Mouse (Mus musculus): ENCODE measurements around the gene Ak1. TPM values are rescaled to one million over a fixed set of nuclear protein-coding genes. Genes with fewer than 3 reads are reported as not detected.

The Ak1 gene
- polyA plus RNA-seq, 1 experiment from 2014 or later, result 60.6 TPM

GRCm38 (mm10) chr2:32586871-32587351, 34.6 kb upstream of the Ak1 start, which contains the start of gene St6galnac4:
TSS of gene St6galnac4 (plus strand) at chr2:32587095.
- Histone ChIP-seq H3K36me3 (no peaks in the 10 kb centered on the region), H3K4me2 (peak within 1 kb of the TSS; percentile 73), H3K4me3 (peak within 1 kb of the TSS; percentile 55), H3K9me3 (no peaks in the 10 kb centered on the region), H3K27me3 (no peaks in the 10 kb centered on the region; the same call in 1 of the 2 replicates), H3K27ac (peak within 1 kb of the TSS; percentile 18), H3K9ac (peak within 1 kb of the TSS; percentile 53), H3K4me1 (peaks cover 34% of the 10 kb centered on the region)
- peak; percentile 86 for ATAC-seq (ENCODE audit: borderline replicate concordance, extremely low read depth, low FRiP score, low TSS enrichment)
- under 1% methylated on average over 37 of the region's 38 CpGs for WGBS

- Histone ChIP-seq H3K9ac (peak overlapping the region; percentile 53), H3K27ac (peak overlapping the region; percentile 18; the same call in 1 of the 2 replicates), H3K4me2 (peak overlapping the region; percentile 73), H3K27me3 (no peaks in the 10 kb centered on the region), H3K4me3 (peak overlapping the region; percentile 55), H3K36me3 (no peaks in the 10 kb centered on the region), H3K4me1 (peaks cover 38% of the 10 kb centered on the region), H3K9me3 (no peaks in the 10 kb centered on the region)
- ATAC-seq (ENCODE audit: borderline replicate concordance, extremely low read depth, low FRiP score, low TSS enrichment), result no peak
- WGBS, result 17% methylated on average over 9 of the region's 9 CpGs
Observed at GRCm38 (mm10) chr2:32587731-32588321, 33.7 kb upstream of the Ak1 start.

DNA sequence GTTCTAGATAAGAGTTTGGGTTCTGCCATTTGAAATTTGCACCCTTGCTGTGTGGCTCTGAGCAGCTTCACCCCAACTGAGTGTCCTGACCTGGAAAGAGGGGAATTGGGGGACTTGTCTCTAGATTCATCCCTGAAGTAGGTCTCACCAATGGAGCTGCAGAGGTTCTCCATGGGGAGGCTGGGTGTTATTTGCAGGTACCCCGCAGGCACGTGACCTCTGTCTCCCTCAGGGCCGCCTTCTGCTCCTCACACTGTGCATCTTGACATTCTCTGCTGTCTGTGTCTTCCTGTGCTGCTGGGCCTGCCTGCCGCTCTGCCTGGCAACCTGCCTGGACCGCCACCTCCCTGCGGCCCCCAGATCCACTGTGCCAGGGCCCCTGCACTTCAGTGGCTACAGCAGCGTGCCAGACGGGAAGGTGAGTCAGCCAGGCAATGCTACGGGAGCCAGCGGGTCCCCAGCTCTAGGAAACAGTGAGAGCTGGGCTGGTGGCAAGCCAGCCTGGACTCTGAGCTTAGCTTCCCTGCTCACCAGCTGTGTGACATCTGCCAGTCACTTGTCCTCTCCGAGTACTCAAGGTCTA, 32.3 kb upstream of the Ak1 start:
- Histone ChIP-seq H3K27ac (no peak overlapping the region), H3K4me1 (peaks cover 36% of the 10 kb centered on the region), H3K4me3 (no peak overlapping the region), H3K9me3 (no peaks in the 10 kb centered on the region), H3K36me3 (no peaks in the 10 kb centered on the region), H3K27me3 (no peaks in the 10 kb centered on the region), H3K9ac (no peak overlapping the region), H3K4me2 (peak overlapping the region; percentile 14; the same call in 1 of the 2 replicates)
- ATAC-seq (ENCODE audit: borderline replicate concordance, extremely low read depth, low FRiP score, low TSS enrichment), result no peak
- 51% methylated on average over 11 of the region's 11 CpGs for WGBS

GRCm38 (mm10) chr2:32590224-32590623, 31.3 kb upstream of the Ak1 start:
- no peaks in the 10 kb centered on the region for H3K27me3 ChIP-seq
- no peaks in the 10 kb centered on the region for H3K9me3 ChIP-seq
- no peak overlapping the region for H3K27ac ChIP-seq
- no peak overlapping the region for H3K4me2 ChIP-seq
- 66% methylated on average over 10 of the region's 10 CpGs for WGBS
- ATAC-seq (ENCODE audit: borderline replicate concordance, extremely low read depth, low FRiP score, low TSS enrichment), result no peak
- peaks cover 36% of the 10 kb centered on the region for H3K4me1 ChIP-seq
- no peak overlapping the region for H3K4me3 ChIP-seq
- no peaks in the 10 kb centered on the region; the same call in 1 of the 2 replicates for H3K36me3 ChIP-seq
- H3K9ac ChIP-seq, result no peak overlapping the region

DNA sequence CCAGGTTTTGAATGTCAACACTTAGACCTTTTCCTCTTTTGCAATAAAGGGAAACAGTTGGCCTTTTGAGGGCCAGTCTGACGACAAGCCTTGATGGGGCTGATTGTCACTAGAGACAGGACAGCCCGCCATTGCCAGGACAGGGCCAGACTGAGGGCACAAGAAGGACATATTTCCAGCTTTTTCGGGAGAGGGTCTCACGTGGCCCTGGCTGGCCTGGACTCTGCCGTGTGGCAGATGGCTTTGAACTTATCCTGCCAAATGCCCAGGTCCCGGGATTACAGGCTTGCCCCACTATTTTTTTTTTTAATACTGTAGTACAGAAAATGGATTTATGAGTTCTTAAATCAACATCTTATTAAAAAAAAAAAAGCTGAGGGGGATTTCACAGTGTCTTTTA, 30.3 kb upstream of the Ak1 start:
- Histone ChIP-seq H3K27me3 (no peaks in the 10 kb centered on the region), H3K4me2 (no peak overlapping the region), H3K9ac (no peak overlapping the region), H3K4me1 (peaks cover 36% of the 10 kb centered on the region), H3K4me3 (no peak overlapping the region), H3K27ac (no peak overlapping the region), H3K9me3 (no peaks in the 10 kb centered on the region), H3K36me3 (no peaks in the 10 kb centered on the region; the same call in 1 of the 2 replicates)
- WGBS, result 58% methylated on average over 6 of the region's 6 CpGs
- no peak for ATAC-seq (ENCODE audit: borderline replicate concordance, extremely low read depth, low FRiP score, low TSS enrichment)

DNA sequence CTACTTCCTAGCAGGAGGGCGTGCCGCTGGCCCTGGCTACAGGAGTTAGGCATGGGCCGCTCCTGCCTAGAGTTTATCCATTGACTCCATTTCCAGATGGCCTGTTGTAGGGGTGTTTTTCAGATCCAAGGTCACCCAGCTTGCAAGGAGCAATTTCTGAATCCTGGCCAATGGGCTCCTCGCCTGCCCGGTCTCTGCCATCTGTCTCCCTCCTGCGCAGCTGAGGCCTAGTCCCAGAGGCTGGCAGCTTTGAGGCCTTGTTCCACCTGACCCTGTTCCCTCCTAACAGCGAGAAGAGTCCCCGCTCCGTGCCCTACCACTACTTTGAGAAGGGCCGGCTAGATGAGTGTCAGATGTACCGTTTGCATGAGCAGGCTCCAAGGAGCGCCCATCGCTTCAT, 24.8 kb upstream of the Ak1 start:
- peaks cover 14% of the 10 kb centered on the region for H3K4me1 ChIP-seq
- H3K9ac ChIP-seq, result no peak overlapping the region
- no peaks in the 10 kb centered on the region; the same call in 1 of the 2 replicates for H3K36me3 ChIP-seq
- no peak overlapping the region for H3K4me2 ChIP-seq
- 93% methylated on average over 13 of the region's 13 CpGs for WGBS
- ATAC-seq (ENCODE audit: borderline replicate concordance, extremely low read depth, low FRiP score, low TSS enrichment), result no peak
- no peak overlapping the region for H3K27ac ChIP-seq
- no peaks in the 10 kb centered on the region for H3K9me3 ChIP-seq
- no peak overlapping the region for H3K4me3 ChIP-seq
- no peaks in the 10 kb centered on the region for H3K27me3 ChIP-seq

GRCm38 (mm10) chr2:32597248-32597647, 24.3 kb upstream of the Ak1 start:
- no peaks in the 10 kb centered on the region; the same call in 1 of the 2 replicates for H3K36me3 ChIP-seq
- 84% methylated on average over 5 of the region's 5 CpGs for WGBS
- H3K27me3 ChIP-seq, result no peaks in the 10 kb centered on the region

GRCm38 (mm10) chr2:32597699-32598098, 23.9 kb upstream of the Ak1 start:
- H3K36me3 ChIP-seq, result no peaks in the 10 kb centered on the region; the same call in 1 of the 2 replicates
- WGBS, result 90% methylated on average over 5 of the region's 5 CpGs
- H3K27me3 ChIP-seq, result no peaks in the 10 kb centered on the region
- no peaks in the 10 kb centered on the region for H3K9me3 ChIP-seq
- no peak overlapping the region for H3K27ac ChIP-seq
- H3K9ac ChIP-seq, result no peak overlapping the region
- no peak for ATAC-seq (ENCODE audit: borderline replicate concordance, extremely low read depth, low FRiP score, low TSS enrichment)
- H3K4me2 ChIP-seq, result no peak overlapping the region
- no peak overlapping the region for H3K4me3 ChIP-seq
- H3K4me1 ChIP-seq, result peaks cover 20% of the 10 kb centered on the region

More at GRCm38 (mm10) chr2:32597248-32597647, 24.3 kb upstream of the Ak1 start:
- H3K9ac ChIP-seq, result no peak overlapping the region
- no peak overlapping the region for H3K4me3 ChIP-seq
- H3K27ac ChIP-seq, result no peak overlapping the region
- ATAC-seq (ENCODE audit: borderline replicate concordance, extremely low read depth, low FRiP score, low TSS enrichment), result no peak
- no peak overlapping the region for H3K4me2 ChIP-seq
- H3K9me3 ChIP-seq, result no peaks in the 10 kb centered on the region
- H3K4me1 ChIP-seq, result peaks cover 19% of the 10 kb centered on the region

GRCm38 (mm10) chr2:32598506-32598905, 23.1 kb upstream of the Ak1 start:
- H3K36me3 ChIP-seq, result no peaks in the 10 kb centered on the region; the same call in 1 of the 2 replicates
- WGBS, result 77% methylated on average over 8 of the region's 8 CpGs

DNA sequence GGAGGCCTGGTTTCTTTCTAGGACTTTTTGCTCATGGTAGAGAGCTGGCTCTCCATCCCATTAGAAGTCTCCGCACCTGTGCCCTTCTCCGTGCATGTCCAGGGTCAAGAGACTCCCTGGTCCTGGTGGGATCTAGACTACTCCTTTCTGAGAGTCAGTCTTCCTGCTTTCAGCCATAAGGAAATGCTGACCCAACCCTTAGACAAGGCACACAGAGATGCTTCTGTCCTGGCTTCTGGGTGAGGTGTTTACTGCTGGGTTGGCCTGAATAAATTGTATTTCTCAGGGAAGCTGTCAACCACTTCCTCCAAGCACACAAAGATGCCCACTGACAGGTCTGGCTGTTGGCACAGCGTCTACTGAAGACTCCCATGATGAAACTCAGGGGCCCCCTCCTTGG, 22.1 kb upstream of the Ak1 start, which contains the start of gene St6galnac6:
Gene St6galnac6 (plus strand): TSS at position 301 of the 400 bp plus-strand sequence.
- 87% methylated on average over 3 of the region's 3 CpGs for WGBS
- Histone ChIP-seq H3K27ac (no peak within 1 kb of the TSS), H3K4me2 (no peak within 1 kb of the TSS), H3K36me3 (no peaks in the 10 kb centered on the region; the same call in 1 of the 2 replicates), H3K9me3 (no peaks in the 10 kb centered on the region), H3K4me3 (no peak within 1 kb of the TSS), H3K27me3 (no peaks in the 10 kb centered on the region), H3K4me1 (peaks cover 15% of the 10 kb centered on the region), H3K9ac (no peak within 1 kb of the TSS)
- ATAC-seq (ENCODE audit: borderline replicate concordance, extremely low read depth, low FRiP score, low TSS enrichment), result no peak

More at GRCm38 (mm10) chr2:32598506-32598905, 23.1 kb upstream of the Ak1 start:
- Histone ChIP-seq H3K4me1 (peaks cover 15% of the 10 kb centered on the region), H3K4me2 (no peak overlapping the region), H3K27me3 (no peaks in the 10 kb centered on the region), H3K27ac (no peak overlapping the region), H3K9ac (no peak overlapping the region), H3K4me3 (no peak overlapping the region), H3K9me3 (no peaks in the 10 kb centered on the region)
- ATAC-seq (ENCODE audit: borderline replicate concordance, extremely low read depth, low FRiP score, low TSS enrichment), result no peak

DNA sequence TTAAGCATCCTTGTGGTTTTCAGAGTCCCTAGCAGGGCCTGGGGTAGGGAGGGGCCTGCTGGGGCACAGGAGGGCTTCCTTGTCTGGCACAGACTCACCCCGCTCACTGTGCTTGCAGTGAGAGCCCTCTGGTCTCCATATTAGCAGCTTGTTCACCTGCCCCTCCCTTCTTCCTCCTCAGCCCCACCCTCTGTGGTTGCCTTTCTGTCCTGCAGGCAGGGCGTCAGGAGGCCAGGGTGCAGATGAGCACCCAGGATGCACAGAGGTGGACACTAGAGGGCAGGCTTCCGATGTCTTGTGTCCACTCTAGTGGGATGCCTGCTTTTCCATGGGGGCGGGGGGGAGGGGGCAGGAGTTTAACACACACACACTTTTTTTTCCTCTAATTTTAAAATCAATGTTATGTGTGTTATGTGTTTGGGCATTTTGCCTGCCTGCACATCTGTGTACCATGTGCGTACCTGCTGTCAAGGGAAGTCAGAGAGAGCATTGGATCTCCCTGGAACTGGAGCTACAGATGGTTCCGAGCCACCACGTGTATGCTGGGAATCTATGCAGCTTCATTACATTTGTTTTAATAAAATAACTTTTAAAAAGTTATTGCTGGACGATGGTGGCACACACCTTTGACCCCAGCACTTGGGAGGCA, 20.0 kb upstream of the Ak1 start:
- H3K4me2 ChIP-seq, result no peak overlapping the region
- H3K4me1 ChIP-seq, result peaks cover 17% of the 10 kb centered on the region
- peak overlapping the region; percentile 80; the same call in 1 of the 2 replicates for H3K27ac ChIP-seq
- no peaks in the 10 kb centered on the region for H3K36me3 ChIP-seq
- H3K9me3 ChIP-seq, result no peaks in the 10 kb centered on the region
- no peak overlapping the region for H3K9ac ChIP-seq
- no peak overlapping the region for H3K4me3 ChIP-seq
- H3K27me3 ChIP-seq, result no peaks in the 10 kb centered on the region
- ATAC-seq (ENCODE audit: borderline replicate concordance, extremely low read depth, low FRiP score, low TSS enrichment), result peak; percentile 37; the same call in 1 of the 2 replicates
- WGBS, result 45% methylated on average over 8 of the region's 8 CpGs

Measured in lung, embryonic 15.5 days (tissue).